Mouse (Mus musculus): Measurements from ENCODE around the gene Lmtk3. TPM values are rescaled to one million over a fixed set of nuclear protein-coding genes. Genes with fewer than 3 reads are reported as not detected.

The Lmtk3 gene
- total RNA-seq, 2 experiments from 2014 or later: 274 to 289 TPM

DNA sequence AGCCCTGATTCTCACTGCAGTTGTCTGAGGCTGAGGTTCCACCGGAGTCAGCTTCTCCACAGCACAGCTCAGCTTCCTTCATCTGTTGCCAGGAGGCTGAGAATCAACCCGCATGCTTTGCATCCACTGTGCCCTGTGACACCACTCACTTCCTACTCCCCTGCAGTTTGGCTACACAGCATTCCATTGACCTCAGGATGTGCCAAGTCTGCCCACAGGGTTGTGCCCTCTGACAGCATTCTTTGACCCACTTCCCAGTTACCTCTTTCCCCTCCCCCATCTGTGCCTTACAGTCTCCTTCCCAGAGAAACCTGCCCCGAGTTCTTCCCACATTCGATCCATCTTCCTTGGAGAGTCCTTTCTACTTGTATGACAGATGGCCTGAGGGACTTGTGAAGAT lies 1.3 kb upstream of the Lmtk3 start:
- DNase-seq (ENCODE audit: low spot score in 2 of 2): no peak

DNA sequence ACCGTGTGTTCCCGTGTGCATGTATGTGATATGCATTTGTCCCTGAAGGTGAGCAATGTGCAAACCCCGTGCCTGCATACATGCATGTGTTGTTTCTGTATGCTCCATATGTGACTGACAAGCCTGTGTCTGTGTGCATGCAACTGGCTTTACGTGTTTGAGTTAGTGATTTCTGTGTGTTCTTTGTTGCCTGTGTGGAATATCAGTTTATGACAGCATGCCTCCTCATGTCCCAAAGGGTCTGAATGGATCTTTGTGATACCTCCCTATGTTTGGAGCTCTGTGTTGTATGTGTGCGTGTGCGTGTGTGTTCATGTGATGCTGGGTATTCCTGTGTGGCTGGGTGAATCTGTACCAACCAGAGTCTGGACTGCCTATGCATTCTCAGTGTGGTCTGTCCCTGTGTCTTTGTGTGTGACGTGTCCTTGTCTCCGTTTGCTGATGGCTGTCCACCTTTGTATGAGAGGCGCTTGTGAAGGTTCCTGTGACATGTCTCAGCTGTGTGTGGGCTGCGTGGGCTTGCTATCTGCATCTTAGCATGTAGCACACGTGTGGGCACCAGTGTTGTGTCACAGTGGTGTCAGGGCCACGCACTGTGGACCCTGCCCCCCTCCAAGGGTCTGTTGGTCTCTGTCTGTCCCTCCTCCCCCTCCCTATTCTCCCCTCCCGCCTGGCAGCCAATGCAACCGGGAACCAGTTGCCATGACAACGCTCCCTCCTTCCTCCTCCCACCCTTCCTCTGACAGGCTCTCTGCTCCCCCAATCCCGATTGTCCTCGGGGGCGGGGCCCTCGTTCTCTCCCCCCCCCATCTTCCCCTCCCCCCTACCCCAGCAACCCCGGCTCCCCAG lies 1.2 kb downstream of the Lmtk3 start, which contains the start of gene Sult2b1:
Gene Sult2b1 (minus strand): TSS at position 146 of the 849 bp plus-strand sequence.
- DNase-seq (ENCODE audit: low spot score in 2 of 2): peak; percentile 93 to 97

GRCm38 (mm10) chr7:45785388-45786135 lies 2.0 kb downstream of the Lmtk3 start:
- DNase-seq (ENCODE audit: low spot score in 2 of 2): no peak

- no peak for DNase-seq (ENCODE audit: low spot score in 2 of 2)
These were observed 2.6 kb downstream of the Lmtk3 start for GRCm38 (mm10) chr7:45786136-45786578.

GRCm38 (mm10) chr7:45786661-45787413 lies 3.3 kb downstream of the Lmtk3 start:
- peak in 1 of 2 experiments; percentile 77 for DNase-seq (ENCODE audit: low spot score in 2 of 2)

DNA sequence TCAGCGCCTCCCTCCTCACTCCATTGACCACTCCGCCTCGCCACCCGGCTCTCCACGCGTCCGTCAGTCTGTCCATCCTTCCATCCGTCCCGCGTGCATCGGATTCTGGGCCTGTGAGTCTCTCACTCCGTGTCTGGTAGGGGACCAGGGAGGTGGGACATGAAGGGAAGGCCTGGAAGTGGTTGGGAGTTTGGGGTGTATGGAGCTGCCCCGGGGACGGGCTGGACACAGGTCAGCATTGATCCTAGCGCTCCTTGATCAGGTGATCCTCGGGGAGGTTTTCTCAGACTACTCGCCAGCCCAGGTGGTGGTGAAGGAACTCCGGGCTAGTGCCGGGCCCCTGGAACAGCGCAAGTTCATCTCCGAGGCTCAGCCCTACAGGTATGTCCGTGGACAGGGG lies 4.1 kb downstream of the Lmtk3 start:
- DNase-seq (ENCODE audit: low spot score in 2 of 2): no peak

- no peak for DNase-seq (ENCODE audit: low spot score in 2 of 2)
These were observed 7.2 kb downstream of the Lmtk3 start for GRCm38 (mm10) chr7:45790721-45791120.

- DNase-seq (ENCODE audit: low spot score in 2 of 2): no peak
These were observed 8.4 kb downstream of the Lmtk3 start for GRCm38 (mm10) chr7:45791756-45792490.

DNA sequence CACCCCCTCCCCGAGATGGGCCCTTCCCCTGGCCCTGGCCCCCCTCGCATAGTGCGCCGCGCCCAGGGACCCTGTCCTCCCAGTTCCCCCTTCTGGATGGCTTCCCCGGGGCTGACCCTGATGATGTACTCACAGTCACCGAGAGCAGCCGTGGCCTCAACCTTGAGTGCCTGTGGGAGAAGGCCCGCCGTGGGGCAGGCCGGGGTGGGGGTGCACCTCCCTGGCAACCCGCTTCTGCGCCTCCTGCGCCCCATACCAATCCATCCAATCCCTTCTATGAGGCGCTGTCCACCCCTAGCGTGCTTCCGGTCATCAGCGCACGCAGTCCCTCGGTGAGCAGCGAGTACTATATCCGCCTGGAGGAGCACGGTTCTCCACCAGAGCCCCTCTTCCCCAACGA lies 9.7 kb downstream of the Lmtk3 start:
- DNase-seq (ENCODE audit: low spot score in 2 of 2): no peak

- DNase-seq (ENCODE audit: low spot score in 2 of 2): no peak
These were observed 10.5 kb downstream of the Lmtk3 start for GRCm38 (mm10) chr7:45793969-45794585.

DNA sequence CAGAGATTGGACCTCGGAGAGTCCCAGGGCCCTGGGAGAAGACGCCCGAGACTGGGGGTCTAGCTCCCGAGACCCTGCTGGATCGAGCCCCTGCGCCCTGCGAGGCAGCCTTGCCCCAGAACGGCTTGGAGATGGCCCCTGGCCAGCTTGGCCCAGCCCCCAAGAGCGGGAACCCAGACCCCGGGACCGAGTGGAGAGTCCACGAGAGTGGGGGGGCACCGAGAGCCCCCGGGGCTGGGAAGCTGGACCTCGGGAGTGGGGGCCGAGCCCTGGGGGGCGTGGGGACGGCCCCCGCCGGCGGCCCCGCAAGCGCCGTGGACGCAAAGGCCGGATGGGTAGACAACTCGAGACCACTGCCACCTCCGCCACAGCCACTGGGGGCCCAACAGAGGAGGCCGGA lies 11.4 kb downstream of the Lmtk3 start:
- DNase-seq (ENCODE audit: low spot score in 2 of 2): no peak

DNA sequence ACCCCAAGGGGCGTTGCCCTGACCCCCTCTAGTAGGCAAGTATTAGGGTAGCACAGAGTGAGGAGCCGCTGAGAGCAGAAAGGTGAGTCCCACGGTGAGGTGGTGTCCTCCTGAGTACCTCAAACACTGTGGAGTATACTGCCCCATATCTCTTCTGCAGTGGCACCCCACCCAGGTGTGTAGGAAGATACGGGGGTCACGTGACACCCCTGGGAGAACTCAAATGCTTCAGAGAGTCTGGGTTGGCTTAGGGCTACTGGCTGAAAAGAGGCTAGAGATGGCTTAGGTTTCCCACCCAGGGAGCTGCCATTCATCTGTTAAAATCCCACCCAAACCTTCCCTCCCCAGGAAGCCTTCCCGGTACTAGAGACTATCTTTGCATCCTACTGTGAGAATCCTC lies 13.4 kb downstream of the Lmtk3 start:
- DNase-seq (ENCODE audit: low spot score in 2 of 2): no peak

DNA sequence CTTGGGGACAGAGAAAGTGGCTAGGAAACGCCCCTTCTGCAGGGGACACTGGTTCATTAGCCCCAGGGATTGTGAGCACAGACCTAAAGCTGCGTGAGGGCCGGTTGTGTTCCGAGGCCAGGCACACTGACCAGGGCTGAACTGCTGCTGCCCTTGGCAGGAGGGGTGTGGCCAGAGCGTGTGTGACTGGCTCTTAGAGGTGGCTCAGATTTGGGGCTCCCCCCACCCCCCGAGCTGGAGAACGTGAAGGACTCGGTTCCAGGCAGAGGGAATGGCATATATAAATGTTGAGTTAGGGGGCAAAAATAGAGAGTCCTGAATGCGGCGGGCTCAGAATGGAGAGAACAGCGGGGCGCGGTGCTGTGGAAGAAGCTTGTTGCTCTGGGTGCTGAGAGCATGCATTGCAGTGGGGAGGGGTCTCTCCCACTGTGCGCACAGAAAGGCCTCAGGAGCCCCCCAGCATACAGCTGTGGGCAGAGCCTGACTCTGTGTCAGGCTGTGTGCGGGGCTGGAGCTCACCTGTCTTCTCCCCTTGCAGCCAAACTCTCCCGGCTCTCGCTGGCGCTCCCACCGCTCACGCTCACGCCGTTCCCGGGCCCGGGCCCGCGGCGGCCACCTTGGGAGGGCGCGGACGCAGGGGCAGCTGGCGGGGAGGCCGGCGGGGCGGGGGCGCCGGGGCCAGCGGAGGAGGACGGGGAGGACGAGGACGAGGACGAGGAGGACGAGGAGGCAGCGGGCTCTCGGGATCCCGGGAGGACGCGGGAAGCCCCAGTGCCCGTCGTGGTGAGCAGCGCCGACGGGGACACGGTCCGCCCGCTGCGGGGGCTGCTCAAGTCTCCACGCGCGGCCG lies 14.3 kb downstream of the Lmtk3 start:
- DNase-seq (ENCODE audit: low spot score in 2 of 2): no peak

DNA sequence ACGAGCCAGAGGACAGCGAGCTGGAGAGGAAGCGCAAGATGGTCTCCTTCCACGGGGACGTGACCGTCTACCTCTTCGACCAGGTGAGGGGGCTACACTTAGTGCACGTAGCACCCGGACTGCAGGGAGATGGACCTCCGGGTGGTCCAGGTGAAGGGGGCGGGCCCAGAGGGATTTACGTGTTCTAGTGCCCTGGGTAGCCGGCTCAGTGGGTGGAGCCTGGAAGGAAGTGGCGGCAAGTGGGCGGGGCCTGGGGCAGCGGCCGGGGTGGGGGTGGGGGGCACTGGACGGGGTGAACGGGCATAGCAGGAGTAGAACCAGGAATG lies 14.9 kb downstream of the Lmtk3 start:
- DNase-seq (ENCODE audit: low spot score in 2 of 2): no peak

- no peak for DNase-seq (ENCODE audit: low spot score in 2 of 2)
These were observed 15.4 kb downstream of the Lmtk3 start for GRCm38 (mm10) chr7:45798931-45799330.

DNA sequence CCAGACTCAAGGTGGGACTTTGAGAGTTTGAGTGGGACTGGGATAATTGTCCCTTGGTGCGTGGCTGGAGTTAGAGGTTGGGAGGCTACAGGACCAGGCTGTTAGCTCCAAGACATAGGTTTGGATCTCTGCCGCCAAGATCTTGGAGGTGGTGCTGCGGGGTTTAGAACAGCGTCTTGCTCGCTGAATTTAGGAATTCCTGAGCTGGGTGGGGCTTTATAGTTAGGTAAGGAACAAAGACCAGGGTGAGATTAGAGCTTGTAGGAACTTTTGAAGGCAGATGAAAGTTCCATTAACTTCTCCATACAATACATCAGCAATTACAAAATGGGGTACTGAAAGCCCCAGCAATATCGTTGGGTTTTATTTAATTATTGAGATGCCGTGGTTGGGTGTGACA lies 16.5 kb downstream of the Lmtk3 start:
- DNase-seq (ENCODE audit: low spot score in 2 of 2): no peak

- no peak for DNase-seq (ENCODE audit: low spot score in 2 of 2)
These were observed 17.1 kb downstream of the Lmtk3 start for GRCm38 (mm10) chr7:45800546-45801204.

GRCm38 (mm10) chr7:45801348-45801747 lies 17.8 kb downstream of the Lmtk3 start:
- peak; percentile 88 to 97 for DNase-seq (ENCODE audit: low spot score in 2 of 2)

DNA sequence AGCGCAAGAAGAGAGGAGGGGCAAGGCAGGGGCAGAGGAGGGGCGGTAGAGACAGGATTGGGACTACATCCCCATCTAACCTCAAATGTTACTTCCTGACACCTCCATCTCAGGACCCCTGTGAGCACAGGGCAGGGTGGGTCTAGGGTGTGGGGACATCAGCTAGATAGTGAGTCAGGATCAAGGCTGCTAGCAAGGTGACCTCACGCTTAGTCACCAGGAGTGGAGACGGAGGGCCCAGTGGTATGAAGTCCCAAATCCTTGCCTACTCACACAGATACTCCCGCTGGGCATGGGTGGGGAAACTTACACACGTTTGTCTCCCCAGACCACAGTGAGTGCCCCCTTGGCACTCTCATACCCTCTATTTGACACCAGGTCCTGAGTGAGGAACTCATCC lies 19.0 kb downstream of the Lmtk3 start:
- DNase-seq (ENCODE audit: low spot score in 2 of 2): no peak

All from layer of hippocampus, adult 18-20 months (tissue).